Mouse (Mus musculus): ENCODE measurements around the gene Olfr798. TPM values are rescaled to one million over a fixed set of nuclear protein-coding genes. Genes with fewer than 3 reads are reported as not detected.

Olfr798 gene
- polyA plus RNA-seq, 1 experiment from 2014 or later = not detected

Small RNA genes lying within 50 kb of the gene (microRNA-seq; reads per million reads assigned to microRNA genes)
- gene Gm23252 = not detected

Other genes with a start within 250 kb of the Olfr798 start
- gene Olfr784, start 243.9 kb downstream of the Olfr798 start, polyA plus RNA-seq (2014; fragmentation: Nextera tagmentation; extraction: Ambion mirVana) = 0.06 and 0.14 TPM in 2 replicates
- gene Olfr785, start 222.5 kb downstream of the Olfr798 start, polyA plus RNA-seq (2014; fragmentation: Nextera tagmentation; extraction: Ambion mirVana) = not detected in 2 replicates
- gene Olfr786, start 200.6 kb downstream of the Olfr798 start, polyA plus RNA-seq (2014; fragmentation: Nextera tagmentation; extraction: Ambion mirVana) = not detected in 2 replicates
- not detected in 2 replicates for gene Olfr787, start 166.1 kb downstream of the Olfr798 start, polyA plus RNA-seq (2014; fragmentation: Nextera tagmentation; extraction: Ambion mirVana)
- gene Olfr788, start 156.9 kb downstream of the Olfr798 start, polyA plus RNA-seq (2014; fragmentation: Nextera tagmentation; extraction: Ambion mirVana) = not detected in 2 replicates
- not detected in 2 replicates for gene Olfr789, start 143.2 kb downstream of the Olfr798 start, polyA plus RNA-seq (2014; fragmentation: Nextera tagmentation; extraction: Ambion mirVana)
- not detected in 2 replicates for gene Olfr790, start 129.4 kb downstream of the Olfr798 start, polyA plus RNA-seq (2014; fragmentation: Nextera tagmentation; extraction: Ambion mirVana)
- gene Olfr791, start 106.1 kb downstream of the Olfr798 start, polyA plus RNA-seq (2014; fragmentation: Nextera tagmentation; extraction: Ambion mirVana) = not detected in 2 replicates
- gene Olfr792, start 88.8 kb downstream of the Olfr798 start, polyA plus RNA-seq (2014; fragmentation: Nextera tagmentation; extraction: Ambion mirVana) = not detected in 2 replicates
- not detected in 2 replicates for gene Olfr794, start 60.3 kb downstream of the Olfr798 start, polyA plus RNA-seq (2014; fragmentation: Nextera tagmentation; extraction: Ambion mirVana)
- gene Olfr796, start 15.4 kb downstream of the Olfr798 start, polyA plus RNA-seq (2014; fragmentation: Nextera tagmentation; extraction: Ambion mirVana) = not detected in 2 replicates
- not detected in 2 replicates for gene Olfr799, start 9.6 kb upstream of the Olfr798 start, polyA plus RNA-seq (2014; fragmentation: Nextera tagmentation; extraction: Ambion mirVana)
- gene Olfr800, start 29.8 kb upstream of the Olfr798 start, polyA plus RNA-seq (2014; fragmentation: Nextera tagmentation; extraction: Ambion mirVana) = not detected in 2 replicates
- gene Olfr801, start 45.9 kb upstream of the Olfr798 start, polyA plus RNA-seq (2014; fragmentation: Nextera tagmentation; extraction: Ambion mirVana) = not detected in 2 replicates
- not detected in 2 replicates for gene Olfr802, start 60.2 kb upstream of the Olfr798 start, polyA plus RNA-seq (2014; fragmentation: Nextera tagmentation; extraction: Ambion mirVana)
- not detected in 2 replicates for gene Olfr803, start 66.4 kb upstream of the Olfr798 start, polyA plus RNA-seq (2014; fragmentation: Nextera tagmentation; extraction: Ambion mirVana)
- gene Olfr804, start 75.3 kb upstream of the Olfr798 start, polyA plus RNA-seq (2014; fragmentation: Nextera tagmentation; extraction: Ambion mirVana) = not detected in 2 replicates
- not detected in 2 replicates for gene Olfr805, start 101.4 kb upstream of the Olfr798 start, polyA plus RNA-seq (2014; fragmentation: Nextera tagmentation; extraction: Ambion mirVana)
- not detected in 2 replicates for gene Olfr806, start 114.0 kb upstream of the Olfr798 start, polyA plus RNA-seq (2014; fragmentation: Nextera tagmentation; extraction: Ambion mirVana)
- gene Olfr807, start 129.9 kb upstream of the Olfr798 start, polyA plus RNA-seq (2014; fragmentation: Nextera tagmentation; extraction: Ambion mirVana) = not detected in 2 replicates
- gene Olfr808, start 137.5 kb upstream of the Olfr798 start, polyA plus RNA-seq (2014; fragmentation: Nextera tagmentation; extraction: Ambion mirVana) = not detected in 2 replicates
- not detected in 2 replicates for gene Olfr809, start 146.7 kb upstream of the Olfr798 start, polyA plus RNA-seq (2014; fragmentation: Nextera tagmentation; extraction: Ambion mirVana)
- not detected in 2 replicates for gene Olfr810, start 167.0 kb upstream of the Olfr798 start, polyA plus RNA-seq (2014; fragmentation: Nextera tagmentation; extraction: Ambion mirVana)
- gene Olfr811, start 176.5 kb upstream of the Olfr798 start, polyA plus RNA-seq (2014; fragmentation: Nextera tagmentation; extraction: Ambion mirVana) = not detected in 2 replicates
- gene Olfr812, start 218.2 kb upstream of the Olfr798 start, polyA plus RNA-seq (2014; fragmentation: Nextera tagmentation; extraction: Ambion mirVana) = not detected in 2 replicates
- not detected in 2 replicates for gene Olfr813, start 227.4 kb upstream of the Olfr798 start, polyA plus RNA-seq (2014; fragmentation: Nextera tagmentation; extraction: Ambion mirVana)